Mouse (Mus musculus): ENCODE measurements around the gene Fbrsl1. TPM values are rescaled to one million over a fixed set of nuclear protein-coding genes. Genes with fewer than 3 reads are reported as not detected.

The Fbrsl1 gene
- polyA plus RNA-seq, 1 experiment from 2014 or later, result 16.7 TPM

DNA sequence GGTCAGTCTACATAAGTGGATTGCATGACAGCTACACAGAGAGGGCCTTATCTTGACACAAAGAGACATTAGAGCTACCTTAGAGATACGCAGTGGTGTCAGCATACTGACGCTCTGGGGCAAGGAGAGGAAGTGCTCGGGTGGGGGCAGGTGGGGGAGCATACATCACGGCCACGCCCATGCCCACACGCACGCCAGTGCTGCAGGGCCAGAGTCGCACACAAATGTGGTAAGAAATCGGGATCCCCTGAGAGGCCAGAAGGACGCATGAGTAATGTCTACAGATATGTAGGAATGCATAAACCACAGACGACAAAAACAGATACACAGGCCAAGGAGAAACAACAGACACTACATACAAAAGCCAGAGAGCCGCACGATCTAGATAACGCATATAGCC, 35.3 kb downstream of the Fbrsl1 start:
- 84% methylated on average over 14 of the region's 14 CpGs for WGBS
- H3K9ac ChIP-seq (ENCODE audit: low read depth, low read length), result no peak overlapping the region
- no peak overlapping the region for H3K4me3 ChIP-seq (ENCODE audit: low read length)
- no peaks in the 10 kb centered on the region; the same call in 1 of the 2 replicates for H3K4me1 ChIP-seq (ENCODE audit: control insufficient read depth, insufficient read depth, low read length)
- H3K4me2 ChIP-seq (replicated peaks; ENCODE audit: low read depth, low read length), result no peak overlapping the region
- H3K27ac ChIP-seq (ENCODE audit: low read depth, low read length), result no peak overlapping the region
- H3K27me3 ChIP-seq (ENCODE audit: control insufficient read depth, insufficient read depth, low read length), result no peaks in the 10 kb centered on the region
- ATAC-seq (ENCODE audit: low FRiP score, low TSS enrichment), result no peak
- no peaks in the 10 kb centered on the region; the same call in 1 of the 2 replicates for H3K36me3 ChIP-seq (ENCODE audit: control insufficient read depth, insufficient read depth, low read length)
- H3K9me3 ChIP-seq (ENCODE audit: control insufficient read depth, low read length), result no peaks in the 10 kb centered on the region

- H3K27me3 ChIP-seq (ENCODE audit: control insufficient read depth, insufficient read depth, low read length), result no peaks in the 10 kb centered on the region
- ATAC-seq (ENCODE audit: low FRiP score, low TSS enrichment), result no peak
- no peaks in the 10 kb centered on the region for H3K9me3 ChIP-seq (ENCODE audit: control insufficient read depth, low read length)
- H3K4me1 ChIP-seq (ENCODE audit: control insufficient read depth, insufficient read depth, low read length), result no peaks in the 10 kb centered on the region
- H3K36me3 ChIP-seq (ENCODE audit: control insufficient read depth, insufficient read depth, low read length), result no peaks in the 10 kb centered on the region; the same call in 1 of the 2 replicates
- H3K9ac ChIP-seq (ENCODE audit: low read depth, low read length), result no peak overlapping the region
- 81% methylated on average over 5 of the region's 5 CpGs for WGBS
- H3K4me2 ChIP-seq (replicated peaks; ENCODE audit: low read depth, low read length), result no peak overlapping the region
- no peak overlapping the region for H3K4me3 ChIP-seq (ENCODE audit: low read length)
- H3K27ac ChIP-seq (ENCODE audit: low read depth, low read length), result no peak overlapping the region
Measured at GRCm38 (mm10) chr5:110410386-110410785, 37.9 kb downstream of the Fbrsl1 start.

DNA sequence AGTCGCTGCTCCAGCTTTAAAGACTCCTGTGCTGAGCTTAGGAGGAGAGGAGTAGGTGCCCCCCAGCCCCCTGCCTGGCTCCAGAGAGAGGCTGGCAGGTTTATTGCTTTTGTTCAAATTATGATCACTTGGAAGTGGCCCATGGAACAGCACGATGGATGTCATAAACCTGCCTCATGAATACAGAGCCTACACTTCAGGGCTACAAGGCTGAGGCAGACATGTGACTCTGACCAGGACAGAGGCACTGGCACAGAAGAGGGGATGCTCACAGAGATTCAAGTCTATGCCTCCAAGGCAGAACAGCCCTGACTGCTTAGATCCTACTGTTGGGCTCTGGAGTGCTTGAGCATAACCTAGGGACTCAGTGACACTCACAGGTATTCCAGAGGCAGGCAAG, 39.3 kb downstream of the Fbrsl1 start:
- 32% methylated on average over 2 of the region's 2 CpGs for WGBS
- H3K9ac ChIP-seq (ENCODE audit: low read depth, low read length), result no peak overlapping the region
- H3K9me3 ChIP-seq (ENCODE audit: control insufficient read depth, low read length), result no peaks in the 10 kb centered on the region
- H3K4me1 ChIP-seq (ENCODE audit: control insufficient read depth, insufficient read depth, low read length), result no peaks in the 10 kb centered on the region
- no peak overlapping the region for H3K27ac ChIP-seq (ENCODE audit: low read depth, low read length)
- no peak for ATAC-seq (ENCODE audit: low FRiP score, low TSS enrichment)
- no peaks in the 10 kb centered on the region; the same call in 1 of the 2 replicates for H3K36me3 ChIP-seq (ENCODE audit: control insufficient read depth, insufficient read depth, low read length)
- H3K4me3 ChIP-seq (ENCODE audit: low read length), result no peak overlapping the region
- no peaks in the 10 kb centered on the region for H3K27me3 ChIP-seq (ENCODE audit: control insufficient read depth, insufficient read depth, low read length)
- no peak overlapping the region for H3K4me2 ChIP-seq (replicated peaks; ENCODE audit: low read depth, low read length)

DNA sequence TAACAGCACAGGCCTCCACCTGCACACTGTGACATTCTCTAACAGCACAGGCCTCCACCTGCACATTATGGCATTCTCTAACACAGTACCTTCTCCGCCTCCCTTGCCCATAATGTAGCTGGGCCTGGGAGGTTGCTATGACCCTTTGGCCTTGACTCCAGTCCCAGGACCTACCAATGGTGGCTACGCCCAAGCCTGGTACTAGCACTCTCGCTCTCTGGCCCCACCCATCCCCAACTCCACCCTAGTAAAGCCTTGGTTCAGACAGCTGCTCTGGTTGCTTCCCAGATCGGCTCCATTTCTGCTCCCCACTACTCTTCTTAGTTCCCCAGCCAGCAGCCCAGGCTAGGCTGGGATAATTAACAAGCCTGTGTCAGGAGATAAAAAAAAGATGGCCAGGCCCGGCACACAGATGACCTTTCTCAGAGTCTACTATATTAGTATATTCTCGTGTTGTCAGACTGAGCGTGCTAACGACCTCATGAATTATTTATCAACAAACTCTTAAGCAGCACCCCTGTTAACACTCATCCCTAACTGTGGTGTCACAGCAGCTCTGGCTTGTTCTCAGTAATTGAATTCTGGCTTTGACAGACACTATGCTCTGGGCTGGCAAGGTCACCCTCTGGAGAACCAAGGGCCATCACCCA, 42.1 kb downstream of the Fbrsl1 start:
- Histone ChIP-seq H3K36me3 (ENCODE audit: control insufficient read depth, insufficient read depth, low read length) (no peaks in the 10 kb centered on the region; the same call in 1 of the 2 replicates), H3K4me3 (ENCODE audit: low read length) (no peak overlapping the region), H3K9me3 (ENCODE audit: control insufficient read depth, low read length) (no peaks in the 10 kb centered on the region), H3K4me2 (replicated peaks; ENCODE audit: low read depth, low read length) (no peak overlapping the region), H3K27ac (ENCODE audit: low read depth, low read length) (no peak overlapping the region), H3K4me1 (ENCODE audit: control insufficient read depth, insufficient read depth, low read length) (no peaks in the 10 kb centered on the region), H3K9ac (ENCODE audit: low read depth, low read length) (no peak overlapping the region), H3K27me3 (ENCODE audit: control insufficient read depth, insufficient read depth, low read length) (no peaks in the 10 kb centered on the region)
- ATAC-seq (ENCODE audit: low FRiP score, low TSS enrichment), result no peak
- 57% methylated on average over 8 of the region's 8 CpGs for WGBS

- 72% methylated on average over 3 of the region's 3 CpGs for WGBS
- no peak overlapping the region for H3K4me2 ChIP-seq (replicated peaks; ENCODE audit: low read depth, low read length)
- no peaks in the 10 kb centered on the region for H3K36me3 ChIP-seq (ENCODE audit: control insufficient read depth, insufficient read depth, low read length)
- no peak overlapping the region for H3K9ac ChIP-seq (ENCODE audit: low read depth, low read length)
- no peaks in the 10 kb centered on the region for H3K4me1 ChIP-seq (ENCODE audit: control insufficient read depth, insufficient read depth, low read length)
- ATAC-seq (ENCODE audit: low FRiP score, low TSS enrichment), result no peak
- H3K27ac ChIP-seq (ENCODE audit: low read depth, low read length), result no peak overlapping the region
- no peaks in the 10 kb centered on the region for H3K27me3 ChIP-seq (ENCODE audit: control insufficient read depth, insufficient read depth, low read length)
- no peaks in the 10 kb centered on the region for H3K9me3 ChIP-seq (ENCODE audit: control insufficient read depth, low read length)
- H3K4me3 ChIP-seq (ENCODE audit: low read length), result no peak overlapping the region
Measured at GRCm38 (mm10) chr5:110403931-110404330, 44.4 kb downstream of the Fbrsl1 start.

- no peaks in the 10 kb centered on the region for H3K27me3 ChIP-seq (ENCODE audit: control insufficient read depth, insufficient read depth, low read length)
- H3K27ac ChIP-seq (ENCODE audit: low read depth, low read length), result no peak overlapping the region
- no peaks in the 10 kb centered on the region for H3K9me3 ChIP-seq (ENCODE audit: control insufficient read depth, low read length)
- no peak overlapping the region for H3K9ac ChIP-seq (ENCODE audit: low read depth, low read length)
- H3K36me3 ChIP-seq (ENCODE audit: control insufficient read depth, insufficient read depth, low read length), result no peaks in the 10 kb centered on the region
- WGBS, result 93% methylated on average over 2 of the region's 2 CpGs
- H3K4me3 ChIP-seq (ENCODE audit: low read length), result no peak overlapping the region
- no peak for ATAC-seq (ENCODE audit: low FRiP score, low TSS enrichment)
- H3K4me2 ChIP-seq (replicated peaks; ENCODE audit: low read depth, low read length), result no peak overlapping the region
- H3K4me1 ChIP-seq (ENCODE audit: control insufficient read depth, insufficient read depth, low read length), result no peaks in the 10 kb centered on the region
Measured at GRCm38 (mm10) chr5:110402557-110402956, 45.7 kb downstream of the Fbrsl1 start.

- no peaks in the 10 kb centered on the region for H3K9me3 ChIP-seq (ENCODE audit: control insufficient read depth, low read length)
- no peak overlapping the region for H3K4me3 ChIP-seq (ENCODE audit: low read length)
- no peak overlapping the region for H3K9ac ChIP-seq (ENCODE audit: low read depth, low read length)
- no peak for ATAC-seq (ENCODE audit: low FRiP score, low TSS enrichment)
- H3K27me3 ChIP-seq (ENCODE audit: control insufficient read depth, insufficient read depth, low read length), result no peaks in the 10 kb centered on the region
- no peak overlapping the region for H3K27ac ChIP-seq (ENCODE audit: low read depth, low read length)
- H3K36me3 ChIP-seq (ENCODE audit: control insufficient read depth, insufficient read depth, low read length), result no peaks in the 10 kb centered on the region
- WGBS, result 96% methylated on average over 8 of the region's 8 CpGs
- H3K4me1 ChIP-seq (ENCODE audit: control insufficient read depth, insufficient read depth, low read length), result no peaks in the 10 kb centered on the region
- no peak overlapping the region for H3K4me2 ChIP-seq (replicated peaks; ENCODE audit: low read depth, low read length)
Measured at GRCm38 (mm10) chr5:110401101-110401500, 47.2 kb downstream of the Fbrsl1 start.

GRCm38 (mm10) chr5:110395006-110395661, 53.2 kb downstream of the Fbrsl1 start:
- ATAC-seq (ENCODE audit: low FRiP score, low TSS enrichment), result no peak
- no peak overlapping the region for H3K4me3 ChIP-seq (ENCODE audit: low read length)
- H3K9ac ChIP-seq (ENCODE audit: low read depth, low read length), result no peak overlapping the region
- no peaks in the 10 kb centered on the region for H3K4me1 ChIP-seq (ENCODE audit: control insufficient read depth, insufficient read depth, low read length)
- no peaks in the 10 kb centered on the region for H3K36me3 ChIP-seq (ENCODE audit: control insufficient read depth, insufficient read depth, low read length)
- H3K9me3 ChIP-seq (ENCODE audit: control insufficient read depth, low read length), result no peaks in the 10 kb centered on the region
- no peak overlapping the region for H3K27ac ChIP-seq (ENCODE audit: low read depth, low read length)
- no peak overlapping the region for H3K4me2 ChIP-seq (replicated peaks; ENCODE audit: low read depth, low read length)
- WGBS, result 83% methylated on average over 5 of the region's 5 CpGs
- no peaks in the 10 kb centered on the region for H3K27me3 ChIP-seq (ENCODE audit: control insufficient read depth, insufficient read depth, low read length)

GRCm38 (mm10) chr5:110392727-110393126, 55.6 kb downstream of the Fbrsl1 start:
- ATAC-seq (ENCODE audit: low FRiP score, low TSS enrichment), result no peak
- H3K9me3 ChIP-seq (ENCODE audit: control insufficient read depth, low read length), result no peaks in the 10 kb centered on the region
- no peak overlapping the region for H3K4me3 ChIP-seq (ENCODE audit: low read length)
- H3K4me2 ChIP-seq (replicated peaks; ENCODE audit: low read depth, low read length), result no peak overlapping the region
- no peak overlapping the region for H3K27ac ChIP-seq (ENCODE audit: low read depth, low read length)
- no peaks in the 10 kb centered on the region for H3K36me3 ChIP-seq (ENCODE audit: control insufficient read depth, insufficient read depth, low read length)
- H3K9ac ChIP-seq (ENCODE audit: low read depth, low read length), result 0 out of 2 replicates have a peak overlapping the region, but pooled peaks have one; percentile 23
- peaks cover under 1% of the 10 kb centered on the region; the same call in 1 of the 2 replicates for H3K4me1 ChIP-seq (ENCODE audit: control insufficient read depth, insufficient read depth, low read length)
- H3K27me3 ChIP-seq (ENCODE audit: control insufficient read depth, insufficient read depth, low read length), result no peaks in the 10 kb centered on the region
- WGBS, result 58% methylated on average over 5 of the region's 5 CpGs

Measured in kidney, embryonic 14.5 days (tissue).